Mouse (Mus musculus): ENCODE results near the gene Gga3. TPM values are rescaled to one million over a fixed set of nuclear protein-coding genes. Genes with fewer than 3 reads are reported as not detected.

The Gga3 gene
- polyA plus RNA-seq, 1 experiment from 2014 or later = 16.8 TPM

GRCm38 (mm10) chr11:115552783-115553182 lies 51.1 kb downstream of the Gga3 start:
- no peak overlapping the region for H3K4me3 ChIP-seq (ENCODE audit: low read length)
- H3K9ac ChIP-seq (ENCODE audit: low read depth, low read length) = no peak overlapping the region
- H3K27ac ChIP-seq (ENCODE audit: low read length) = no peak overlapping the region
- H3K4me2 ChIP-seq (ENCODE audit: low read depth, low read length) = no peak overlapping the region
- no peaks in the 10 kb centered on the region for H3K27me3 ChIP-seq (replicated peaks; ENCODE audit: control insufficient read depth, insufficient read depth, low read length)
- no peaks in the 10 kb centered on the region for H3K36me3 ChIP-seq (ENCODE audit: control insufficient read depth, insufficient read depth, low read length)
- H3K9me3 ChIP-seq (ENCODE audit: control insufficient read depth, low read length) = no peaks in the 10 kb centered on the region
- WGBS = 58% methylated on average over 4 of the region's 4 CpGs
- H3K4me1 ChIP-seq (ENCODE audit: control insufficient read depth, insufficient read depth, low read length) = no peaks in the 10 kb centered on the region
- ATAC-seq = no peak

DNA sequence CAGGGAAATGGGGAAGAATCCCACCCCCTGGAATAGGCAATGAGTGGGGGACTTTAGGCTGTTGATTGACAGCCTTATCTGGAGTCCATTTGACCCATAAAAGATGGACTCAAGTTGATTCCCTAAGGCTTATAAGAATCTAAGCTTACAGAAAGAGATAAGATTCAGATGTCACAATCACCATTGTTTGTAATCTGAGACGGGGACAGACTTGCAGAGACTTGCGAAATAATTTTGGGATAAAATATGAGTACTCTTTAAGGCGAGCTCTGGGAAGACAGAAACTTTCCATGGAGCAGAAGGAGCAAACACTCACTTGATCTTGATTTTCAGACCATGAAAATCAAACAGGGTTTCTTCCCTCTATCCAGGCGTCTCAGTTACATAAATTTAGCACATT lies 60.3 kb downstream of the Gga3 start:
- no peak overlapping the region for H3K4me2 ChIP-seq (ENCODE audit: low read depth, low read length)
- 72% methylated on average over 4 of the region's 4 CpGs for WGBS
- H3K4me1 ChIP-seq (ENCODE audit: control insufficient read depth, insufficient read depth, low read length) = no peaks in the 10 kb centered on the region
- H3K27ac ChIP-seq (ENCODE audit: low read length) = no peak overlapping the region
- no peaks in the 10 kb centered on the region for H3K36me3 ChIP-seq (ENCODE audit: control insufficient read depth, insufficient read depth, low read length)
- H3K4me3 ChIP-seq (ENCODE audit: low read length) = no peak overlapping the region
- H3K9me3 ChIP-seq (ENCODE audit: control insufficient read depth, low read length) = no peaks in the 10 kb centered on the region
- no peaks in the 10 kb centered on the region for H3K27me3 ChIP-seq (replicated peaks; ENCODE audit: control insufficient read depth, insufficient read depth, low read length)
- no peak overlapping the region for H3K9ac ChIP-seq (ENCODE audit: low read depth, low read length)
- no peak for ATAC-seq

DNA sequence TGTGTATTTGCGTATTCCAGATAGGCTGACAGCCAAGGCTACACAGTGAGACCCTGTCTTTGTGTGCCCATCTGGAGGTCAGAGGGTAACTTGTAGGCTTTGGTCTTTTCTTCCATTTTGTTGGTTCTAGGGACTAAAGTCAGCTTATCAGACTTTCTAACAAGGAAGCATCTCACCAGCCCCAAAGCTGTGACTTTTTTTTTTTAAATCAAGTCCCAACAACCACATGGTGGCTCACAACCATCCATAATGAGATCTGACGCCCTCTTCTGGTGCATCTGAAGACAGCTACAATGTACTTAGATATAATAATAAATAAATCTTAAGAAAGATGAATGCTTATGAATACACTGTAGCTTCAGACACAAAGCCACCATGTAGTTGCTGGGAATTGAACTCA lies 65.8 kb downstream of the Gga3 start:
- WGBS = 66% methylated on average over 2 of the region's 2 CpGs
- Histone ChIP-seq H3K4me3 (ENCODE audit: low read length) (no peak overlapping the region), H3K4me2 (ENCODE audit: low read depth, low read length) (no peak overlapping the region), H3K9ac (ENCODE audit: low read depth, low read length) (no peak overlapping the region), H3K36me3 (ENCODE audit: control insufficient read depth, insufficient read depth, low read length) (no peaks in the 10 kb centered on the region), H3K27ac (ENCODE audit: low read length) (no peak overlapping the region), H3K4me1 (ENCODE audit: control insufficient read depth, insufficient read depth, low read length) (no peaks in the 10 kb centered on the region), H3K27me3 (replicated peaks; ENCODE audit: control insufficient read depth, insufficient read depth, low read length) (no peaks in the 10 kb centered on the region), H3K9me3 (ENCODE audit: control insufficient read depth, low read length) (no peaks in the 10 kb centered on the region)
- ATAC-seq = no peak

DNA sequence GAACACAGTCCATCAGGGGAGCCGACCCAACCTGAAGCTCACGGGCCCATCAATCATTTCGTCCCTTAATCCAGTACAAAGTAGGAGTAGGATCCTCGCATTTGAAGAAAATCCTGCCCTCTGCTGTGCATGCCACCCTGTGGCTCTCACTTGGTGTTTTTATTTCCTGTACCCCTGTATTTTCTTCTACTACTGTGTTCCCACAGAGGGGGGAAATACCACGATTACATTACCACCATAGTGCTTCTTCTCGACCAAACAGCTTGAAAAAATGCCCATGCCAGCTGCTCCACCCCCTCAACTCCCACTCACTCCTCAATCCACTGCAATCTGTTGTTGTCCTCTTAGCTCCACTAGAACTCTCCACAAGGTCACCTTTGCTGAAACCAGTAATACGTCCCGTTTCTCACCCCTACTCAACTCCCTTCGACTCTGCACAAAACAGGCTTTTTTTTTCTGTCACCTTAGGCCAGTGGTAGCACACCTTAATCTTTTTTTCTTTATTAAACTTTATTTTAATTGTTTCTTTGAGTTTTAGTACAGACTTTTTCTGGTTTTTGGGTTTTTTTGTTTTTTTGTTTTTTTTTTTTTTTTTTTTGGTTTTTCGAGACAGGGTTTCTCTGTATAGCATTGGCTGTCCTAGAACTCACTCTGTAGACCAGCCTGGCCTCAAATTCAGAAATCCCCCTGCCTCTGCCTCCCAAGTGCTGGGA lies 66.8 kb downstream of the Gga3 start:
- 86% methylated on average over 10 of the region's 10 CpGs for WGBS
- no peaks in the 10 kb centered on the region for H3K36me3 ChIP-seq (ENCODE audit: control insufficient read depth, insufficient read depth, low read length)
- peak overlapping the region; percentile 50 for H3K9ac ChIP-seq (ENCODE audit: low read depth, low read length)
- no peaks in the 10 kb centered on the region for H3K9me3 ChIP-seq (ENCODE audit: control insufficient read depth, low read length)
- H3K4me2 ChIP-seq (ENCODE audit: low read depth, low read length) = peak overlapping the region; percentile 64; the same call in 1 of the 2 replicates
- no peaks in the 10 kb centered on the region for H3K4me1 ChIP-seq (ENCODE audit: control insufficient read depth, insufficient read depth, low read length)
- peak overlapping the region; percentile 92 for H3K27ac ChIP-seq (ENCODE audit: low read length)
- peak overlapping the region; percentile 97 for H3K4me3 ChIP-seq (ENCODE audit: low read length)
- no peaks in the 10 kb centered on the region for H3K27me3 ChIP-seq (replicated peaks; ENCODE audit: control insufficient read depth, insufficient read depth, low read length)
- no peak for ATAC-seq

GRCm38 (mm10) chr11:115536038-115536681 lies 67.7 kb downstream of the Gga3 start, which contains the start of gene Sumo2:
Gene Sumo2 (minus strand): TSS chr11:115536276.
- H3K4me1 ChIP-seq (ENCODE audit: control insufficient read depth, insufficient read depth, low read length) = no peaks in the 10 kb centered on the region
- no peaks in the 10 kb centered on the region for H3K27me3 ChIP-seq (replicated peaks; ENCODE audit: control insufficient read depth, insufficient read depth, low read length)
- H3K9me3 ChIP-seq (ENCODE audit: control insufficient read depth, low read length) = no peaks in the 10 kb centered on the region
- peak; percentile 93 for ATAC-seq
- H3K4me2 ChIP-seq (ENCODE audit: low read depth, low read length) = peak within 1 kb of the TSS; percentile 64
- WGBS = under 1% methylated on average over 48 of the region's 70 CpGs
- H3K36me3 ChIP-seq (ENCODE audit: control insufficient read depth, insufficient read depth, low read length) = no peaks in the 10 kb centered on the region
- H3K9ac ChIP-seq (ENCODE audit: low read depth, low read length) = peak within 1 kb of the TSS; percentile 95
- H3K4me3 ChIP-seq (ENCODE audit: low read length) = peak within 1 kb of the TSS; percentile 97
- peak within 1 kb of the TSS; percentile 100 for H3K27ac ChIP-seq (ENCODE audit: low read length)

DNA sequence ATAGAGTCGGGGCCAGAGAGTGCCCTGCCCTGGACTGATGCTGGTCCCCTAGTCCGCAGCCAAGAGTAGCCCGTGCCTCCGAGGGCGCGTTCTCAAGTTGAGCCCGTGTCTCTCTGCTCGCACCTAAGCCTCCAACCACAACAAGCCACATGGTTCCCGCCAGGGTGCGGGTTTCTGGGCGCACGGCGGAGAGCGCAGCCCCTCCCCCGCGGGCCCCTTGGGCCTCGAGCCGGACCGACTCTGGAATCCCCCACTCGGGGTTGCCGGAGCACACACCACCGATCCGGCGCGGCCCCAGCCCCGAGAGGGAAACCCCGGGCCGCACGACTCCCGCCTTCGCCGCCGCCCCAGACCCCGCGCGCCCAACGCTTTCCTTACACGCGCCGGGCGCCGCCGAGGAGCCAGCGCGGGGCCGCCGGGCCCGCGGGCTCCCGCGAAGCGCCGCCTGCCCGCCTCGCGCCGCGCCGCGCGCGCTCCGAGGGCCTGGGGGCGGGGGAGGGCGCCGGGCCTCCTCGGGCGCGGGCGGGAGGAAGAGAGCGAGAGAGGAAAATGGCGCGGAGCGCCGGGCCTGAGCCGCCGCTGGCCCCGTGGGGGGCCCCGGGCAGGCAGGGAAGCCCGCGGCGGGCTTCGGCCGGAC lies 68.3 kb downstream of the Gga3 start:
- Histone ChIP-seq H3K27ac (ENCODE audit: low read length) (peak overlapping the region; percentile 100), H3K36me3 (ENCODE audit: control insufficient read depth, insufficient read depth, low read length) (no peaks in the 10 kb centered on the region), H3K9ac (ENCODE audit: low read depth, low read length) (peak overlapping the region; percentile 95), H3K27me3 (replicated peaks; ENCODE audit: control insufficient read depth, insufficient read depth, low read length) (no peaks in the 10 kb centered on the region), H3K4me1 (ENCODE audit: control insufficient read depth, insufficient read depth, low read length) (no peaks in the 10 kb centered on the region), H3K4me3 (ENCODE audit: low read length) (peak overlapping the region; percentile 97), H3K9me3 (ENCODE audit: control insufficient read depth, low read length) (no peaks in the 10 kb centered on the region), H3K4me2 (ENCODE audit: low read depth, low read length) (peak overlapping the region; percentile 61)
- under 1% methylated on average over 65 of the region's 84 CpGs for WGBS
- ATAC-seq = peak; percentile 80

- no peak for ATAC-seq
- H3K4me2 ChIP-seq (ENCODE audit: low read depth, low read length) = peak overlapping the region; percentile 61
- H3K27me3 ChIP-seq (replicated peaks; ENCODE audit: control insufficient read depth, insufficient read depth, low read length) = no peaks in the 10 kb centered on the region
- H3K36me3 ChIP-seq (ENCODE audit: control insufficient read depth, insufficient read depth, low read length) = no peaks in the 10 kb centered on the region
- 3% methylated on average over 11 of the region's 11 CpGs for WGBS
- H3K4me1 ChIP-seq (ENCODE audit: control insufficient read depth, insufficient read depth, low read length) = no peaks in the 10 kb centered on the region
- peak overlapping the region; percentile 97 for H3K4me3 ChIP-seq (ENCODE audit: low read length)
- H3K27ac ChIP-seq (ENCODE audit: low read length) = peak overlapping the region; percentile 100
- peak overlapping the region; percentile 95 for H3K9ac ChIP-seq (ENCODE audit: low read depth, low read length)
- no peaks in the 10 kb centered on the region for H3K9me3 ChIP-seq (ENCODE audit: control insufficient read depth, low read length)
Measured at GRCm38 (mm10) chr11:115534759-115535371, 69.0 kb downstream of the Gga3 start.

Measured in intestine, embryonic 16.5 days (tissue).